ENCODE assay signal across 16 mouse cellular contexts in genomic region chr9:21235341-21235740, GRCm38 (mm10). TPM values are rescaled to one million over a fixed set of nuclear protein-coding genes. Genes with fewer than 3 reads are reported as not detected.
DNase-seq lines count a peak whose midpoint lies in the region; ATAC-seq and TF ChIP-seq lines count a peak whose summit lies in the region.
"Had no signal": no experiment of that assay in that cellular context is flagged by ENCODE, and none has a peak within 500 bp of the region (broad histone marks: within the 10 kb centered on the region; RNA-seq: fewer than 3 reads in every experiment).

No protein-coding gene starts in this region.

- no peaks in the 10 kb centered on the region for H3K9me3 ChIP-seq in lung, postnatal 0 days (ENCODE audit: low read length)
- H3K9me3 ChIP-seq: intestine, embryonic 15.5 days; midbrain, embryonic 12.5 days; neural tube, embryonic 13.5 days had no signal

- WGBS in lung, postnatal 0 days, result 77% methylated on average over 4 of the region's 4 CpGs

- H3K9ac ChIP-seq in lung, postnatal 0 days (replicated peaks; ENCODE audit: low read depth), result no peak overlapping the region
- H3K9ac ChIP-seq: intestine, embryonic 15.5 days; liver, embryonic 14.5 days; midbrain, embryonic 12.5 days; neural tube, embryonic 13.5 days had no signal

- peak; percentile 44 for DNase-seq in lung, postnatal 36 days
- DNase-seq in lung, postnatal 0 days (ENCODE audit: low spot score), result no peak
- peak; percentile 28 for DNase-seq in adipocyte (ENCODE audit: low spot score)
- no peak for DNase-seq in urinary bladder, postnatal 10 days (ENCODE audit: low spot score)
- no peak for DNase-seq in layer of hippocampus, adult 9-11 months
- DNase-seq: adrenal gland, adult 8-10 months; cerebellum, adult 11 months; gastrocnemius, postnatal 10 days; heart, postnatal 10 days; right cerebral cortex, postnatal 14 days had no signal

- H3K27me3 ChIP-seq in lung, postnatal 0 days (replicated peaks; ENCODE audit: insufficient read depth, low read length), result no peaks in the 10 kb centered on the region
- H3K27me3 ChIP-seq: intestine, embryonic 15.5 days; neural tube, embryonic 13.5 days had no signal

- no peak overlapping the region for H3K4me3 ChIP-seq in lung, postnatal 0 days (ENCODE audit: low read depth, low read length)
- H3K4me3 ChIP-seq: intestine, embryonic 15.5 days; midbrain, embryonic 12.5 days; neural tube, embryonic 13.5 days had no signal

- no peak for TF ChIP-seq EP300 in lung, postnatal 0 days (IDR thresholded peaks at IDR 0.05)

- TF ChIP-seq CTCF in lung, postnatal 0 days (IDR thresholded peaks at IDR 0.05), result no peak

- no peak overlapping the region for H3K4me2 ChIP-seq in lung, postnatal 0 days (replicated peaks; ENCODE audit: low read depth, low read length)
- H3K4me2 ChIP-seq: intestine, embryonic 15.5 days; midbrain, embryonic 12.5 days; neural tube, embryonic 13.5 days had no signal

- peaks cover 4% of the 10 kb centered on the region; the same call in 1 of the 2 replicates for H3K36me3 ChIP-seq in lung, postnatal 0 days (ENCODE audit: insufficient read depth, low read length)

- ATAC-seq in lung, postnatal 0 days, result no peak
- ATAC-seq in CD4-positive, CD25-positive, alpha-beta regulatory T cell, adult 4 months, result peak; percentile 61
- ATAC-seq in megakaryocyte progenitor cell, adult 5-6 weeks (replicated peaks; ENCODE audit: poor library complexity), result 0 out of 2 replicates have a peak, but pooled peaks have one; percentile 10
- ATAC-seq: intestine, embryonic 15.5 days had no signal

- H3K4me1 ChIP-seq in lung, postnatal 0 days (ENCODE audit: insufficient read depth, low read depth, low read length), result peaks cover 11% of the 10 kb centered on the region

- H3K27ac ChIP-seq in lung, postnatal 0 days (ENCODE audit: low read length), result no peak overlapping the region
- H3K27ac ChIP-seq: intestine, embryonic 15.5 days; liver, embryonic 14.5 days; midbrain, embryonic 12.5 days; neural tube, embryonic 13.5 days had no signal

RNA-seq across cellular contexts. Expression of gene Keap1, which starts 3.8 kb away (rescaled TPM):
- 44.7 and 45.9 TPM in 2 replicates for polyA plus RNA-seq in lung, postnatal 0 days (2015; fragmentation: Nextera tagmentation; extraction: Ambion mirVana)
- polyA plus RNA-seq in CD4-positive, CD25-positive, alpha-beta regulatory T cell, adult 4 months (2017; shearing (Covaris generic)), result 10 to 100 TPM; 20.1 to 43.4 TPM
- total RNA-seq in megakaryocyte progenitor cell, adult 5-6 weeks (2015), result 17.2 and 18.3 TPM in 2 replicates
- 35.3 and 38.4 TPM in 2 replicates for total RNA-seq in megakaryocyte progenitor cell, adult 5-6 weeks (2017)

RNA-seq across cellular contexts. Expression of gene S1pr5, which starts 12.9 kb away (rescaled TPM):
- polyA plus RNA-seq in lung, postnatal 0 days (2015; fragmentation: Nextera tagmentation; extraction: Ambion mirVana), result 0.12 and 0.13 TPM in 2 replicates
- under 1 TPM in 1 of 2 experiments, not detected in 1; 0.12 TPM for polyA plus RNA-seq in CD4-positive, CD25-positive, alpha-beta regulatory T cell, adult 4 months (2017; shearing (Covaris generic))
- total RNA-seq in megakaryocyte progenitor cell, adult 5-6 weeks (2015), result 0.10 TPM in 1 of 2 replicates, not detected in the other
- total RNA-seq in megakaryocyte progenitor cell, adult 5-6 weeks (2017), result 0.29 TPM in 1 of 2 replicates, not detected in the other
- polyA plus RNA-seq: intestine, embryonic 15.5 days had no signal

RNA-seq across cellular contexts. Expression of gene Atg4d, which starts 29.8 kb away (rescaled TPM):
- 36.4 and 40.0 TPM in 2 replicates for polyA plus RNA-seq in lung, postnatal 0 days (2015; fragmentation: Nextera tagmentation; extraction: Ambion mirVana)
- 10 to 100 TPM; 25.3 to 29.8 TPM for polyA plus RNA-seq in CD4-positive, CD25-positive, alpha-beta regulatory T cell, adult 4 months (2017; shearing (Covaris generic))
- total RNA-seq in megakaryocyte progenitor cell, adult 5-6 weeks (2015), result 3.9 and 5.0 TPM in 2 replicates
- 6.1 and 7.0 TPM in 2 replicates for total RNA-seq in megakaryocyte progenitor cell, adult 5-6 weeks (2017)

RNA-seq across cellular contexts. Expression of gene Kri1, which starts 52.4 kb away (rescaled TPM):
- polyA plus RNA-seq in lung, postnatal 0 days (2015; fragmentation: Nextera tagmentation; extraction: Ambion mirVana), result 8.9 and 11.9 TPM in 2 replicates
- 10 to 100 TPM; 25.2 to 45.3 TPM for polyA plus RNA-seq in CD4-positive, CD25-positive, alpha-beta regulatory T cell, adult 4 months (2017; shearing (Covaris generic))
- 33.8 and 38.8 TPM in 2 replicates for total RNA-seq in megakaryocyte progenitor cell, adult 5-6 weeks (2015)
- 83.1 and 87.6 TPM in 2 replicates for total RNA-seq in megakaryocyte progenitor cell, adult 5-6 weeks (2017)

RNA-seq across cellular contexts. Expression of gene Cdkn2d, which starts 55.9 kb away (rescaled TPM):
- polyA plus RNA-seq in lung, postnatal 0 days (2015; fragmentation: Nextera tagmentation; extraction: Ambion mirVana), result 33.9 and 34.9 TPM in 2 replicates
- 100 to 1,000 TPM; 124 to 126 TPM for polyA plus RNA-seq in CD4-positive, CD25-positive, alpha-beta regulatory T cell, adult 4 months (2017; shearing (Covaris generic))
- 24.1 and 24.3 TPM in 2 replicates for total RNA-seq in megakaryocyte progenitor cell, adult 5-6 weeks (2015)
- 11.2 and 16.1 TPM in 2 replicates for total RNA-seq in megakaryocyte progenitor cell, adult 5-6 weeks (2017)

Comparison
In these comparisons a context has a peak if more than half of its experiments do, and no peak if none do; other contexts are left out.
1. DNase-seq: peak in lung, postnatal 36 days (single experiment) and adipocyte (single experiment); none in lung, postnatal 0 days (single experiment), urinary bladder, postnatal 10 days (single experiment) and layer of hippocampus, adult 9-11 months (single experiment).